Mouse (Mus musculus) liver, postnatal 0 days (tissue): ENCODE results near the gene Opa3. TPM values are rescaled to one million over a fixed set of nuclear protein-coding genes. Genes with fewer than 3 reads are reported as not detected.

Experiments used
- ATAC-seq: fragments of 200-750 bp; cut with Nextera tagmentation; 2 replicates; pipeline ENCODE4 v1.8.0; 2017; ENCODE audit warnings: mild to moderate bottlenecking, moderate library complexity
- DNase-seq: peaks from one replicate; pipeline ENCODE4 v3.0.0-alpha.2; 2016
- H3K27ac ChIP-seq: fragments of 300-500 bp; sonication (generic); 2 replicates; pipeline ENCODE4 v1.5.1; 2014; ENCODE audit warnings: antibody characterized with exemption, moderate library complexity, mild to moderate bottlenecking, low read depth
- H3K27me3 ChIP-seq: fragments of 300-500 bp; sonication (generic); 2 replicates; pipeline ENCODE4 v1.6.1; 2014; ENCODE audit warnings: low read length, control low read depth, mixed read lengths; ENCODE audit not compliant: insufficient read depth
- H3K36me3 ChIP-seq: fragments of 300-500 bp; sonication (generic); replicated peaks from 2 replicates; pipeline ENCODE4 v1.6.1; 2014; ENCODE audit warnings: mild to moderate bottlenecking, control low read depth, low read length, moderate library complexity, mixed read lengths; ENCODE audit not compliant: insufficient read depth
- H3K4me1 ChIP-seq: fragments of 300-500 bp; sonication (generic); 2 replicates; pipeline ENCODE4 v1.6.1; 2014; ENCODE audit warnings: antibody characterized with exemption, mild to moderate bottlenecking, control low read depth; ENCODE audit not compliant: insufficient read depth
- H3K4me2 ChIP-seq: fragments of 300-500 bp; sonication (generic); 2 replicates; pipeline ENCODE4 v1.6.1; 2014; ENCODE audit warnings: low read depth, mild to moderate bottlenecking, low read length, moderate library complexity, mixed read lengths
- H3K4me3 ChIP-seq: fragments of 300-500 bp; sonication (generic); 2 replicates; pipeline ENCODE4 v1.5.1; 2014; ENCODE audit warnings: low read depth, low read length
- H3K9ac ChIP-seq: fragments of 300-500 bp; sonication (generic); replicated peaks from 2 replicates; pipeline ENCODE4 v1.6.1; 2014; ENCODE audit warnings: mild to moderate bottlenecking, moderate library complexity
- H3K9me3 ChIP-seq: fragments of 300-500 bp; sonication (generic); 2 replicates; pipeline ENCODE4 v1.6.1; 2016; ENCODE audit warnings: mild to moderate bottlenecking, control low read depth, low read length, mixed read lengths
- CTCF ChIP-seq: sonication (generic); IDR thresholded peaks from 2 replicates; pipeline ENCODE4 v1.5.1; 2016; ENCODE audit warnings: antibody characterized with exemption, low read depth
- EP300 ChIP-seq: IDR thresholded peaks from 2 replicates; pipeline ENCODE4 v1.6.1; 2016; ENCODE audit warnings: antibody characterized with exemption, low read depth, mild to moderate bottlenecking
- WGBS: fragments of 180-500 bp; shearing (Covaris S2); extraction: QIAGEN DNeasy Blood & Tissue Kit; methylation state at CpG from one replicate; pipeline ENCODE4 v1.1.7; 2014; ENCODE audit not compliant: insufficient replicate concordance; 5-methylcytosine and 5-hydroxymethylcytosine counted together
- polyA plus RNA-seq: library from polyadenylated mRNA; unstranded; fragments of >200 nt; fragmentation: Nextera tagmentation; extraction: Ambion mirVana; gene quantifications from 2 replicates; pipeline ENCODE4 v1.2.1, GENCODE M21; 2015

Opa3 gene
- polyA plus RNA-seq, 1 experiment from 2014 or later, result 9.7 TPM

GRCm38 (mm10) chr7:19229404-19229803 is 1.3 kb downstream of the Opa3 start:
- ATAC-seq, result no peak
- H3K4me3 ChIP-seq, result peak overlapping the region; percentile 72
- peaks cover 37% of the 10 kb centered on the region for H3K4me1 ChIP-seq
- H3K27me3 ChIP-seq, result no peaks in the 10 kb centered on the region
- H3K9ac ChIP-seq, result peak overlapping the region; percentile 78
- 30% methylated on average over 5 of the region's 5 CpGs for WGBS
- H3K4me2 ChIP-seq, result peak overlapping the region; percentile 87
- H3K36me3 ChIP-seq, result peaks cover 7% of the 10 kb centered on the region; the same call in 1 of the 2 replicates
- H3K27ac ChIP-seq, result peak overlapping the region; percentile 99
- TF ChIP-seq CTCF (no peak), EP300 (no peak)
- no peak for DNase-seq
- H3K9me3 ChIP-seq, result no peaks in the 10 kb centered on the region

DNA sequence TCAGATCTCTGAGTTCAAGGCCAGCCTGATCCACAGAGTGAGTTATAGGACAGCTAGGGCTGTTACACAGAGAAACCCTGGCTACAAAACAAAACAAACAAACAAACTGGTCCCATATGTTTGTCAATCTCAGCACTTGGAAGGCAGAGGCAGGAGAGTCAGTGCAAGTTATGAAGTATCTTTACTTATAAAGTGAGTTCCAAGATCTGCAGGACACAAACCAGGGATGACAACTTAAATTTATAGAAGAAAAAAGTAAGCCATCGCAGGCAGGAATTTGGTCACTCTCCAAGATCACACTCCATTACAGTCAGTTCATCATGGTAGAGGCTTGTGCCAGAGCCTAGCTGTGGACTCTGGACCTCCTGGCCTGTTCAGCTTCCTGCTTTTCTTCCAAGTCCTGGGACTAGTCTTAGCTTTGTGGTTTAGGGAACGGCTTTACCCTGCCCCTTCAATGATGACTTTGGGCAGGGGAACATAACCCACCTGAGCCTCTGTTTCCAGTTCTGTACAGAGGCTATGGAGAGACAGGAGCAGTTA is 2.0 kb downstream of the Opa3 start:
- Histone ChIP-seq H3K9ac (peak overlapping the region; percentile 78; the same call in 1 of the 2 replicates), H3K27me3 (no peaks in the 10 kb centered on the region), H3K4me1 (peaks cover 35% of the 10 kb centered on the region), H3K27ac (no peak overlapping the region), H3K36me3 (peaks cover 7% of the 10 kb centered on the region; the same call in 1 of the 2 replicates), H3K4me2 (peak overlapping the region; percentile 87), H3K4me3 (peak overlapping the region; percentile 72; the same call in 1 of the 2 replicates), H3K9me3 (no peaks in the 10 kb centered on the region)
- TF ChIP-seq CTCF (no peak), EP300 (no peak)
- DNase-seq (no peak), ATAC-seq (no peak)
- 77% methylated on average over 2 of the region's 2 CpGs for WGBS

DNA sequence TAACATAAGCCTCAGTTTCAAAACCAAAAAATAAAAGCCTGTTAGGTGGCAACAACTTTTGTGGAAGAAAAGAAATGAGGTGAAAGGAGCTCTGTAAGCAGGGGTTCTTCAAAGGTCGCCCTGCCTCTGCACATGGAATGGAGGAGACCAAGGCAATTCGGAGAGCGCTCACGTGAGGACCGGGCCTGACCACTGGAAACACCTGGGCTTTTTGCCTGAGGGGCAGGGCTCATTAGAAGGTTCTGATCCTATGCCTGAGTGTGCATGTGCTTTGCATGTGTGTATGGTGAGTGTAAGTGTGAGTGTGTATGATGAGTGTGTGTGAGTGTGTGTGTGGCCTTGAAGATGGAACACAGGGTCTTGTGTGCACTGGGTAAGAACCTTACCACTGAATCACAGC is 2.8 kb downstream of the Opa3 start:
- Histone ChIP-seq H3K9me3 (no peaks in the 10 kb centered on the region), H3K9ac (no peak overlapping the region), H3K36me3 (peaks cover 7% of the 10 kb centered on the region; the same call in 1 of the 2 replicates), H3K4me1 (peaks cover 31% of the 10 kb centered on the region), H3K4me3 (no peak overlapping the region), H3K4me2 (no peak overlapping the region), H3K27ac (no peak overlapping the region), H3K27me3 (no peaks in the 10 kb centered on the region)
- no peak for TF ChIP-seq EP300
- TF ChIP-seq CTCF, result no peak
- ATAC-seq, result no peak
- no peak for DNase-seq
- 90% methylated on average over 5 of the region's 5 CpGs for WGBS

DNA sequence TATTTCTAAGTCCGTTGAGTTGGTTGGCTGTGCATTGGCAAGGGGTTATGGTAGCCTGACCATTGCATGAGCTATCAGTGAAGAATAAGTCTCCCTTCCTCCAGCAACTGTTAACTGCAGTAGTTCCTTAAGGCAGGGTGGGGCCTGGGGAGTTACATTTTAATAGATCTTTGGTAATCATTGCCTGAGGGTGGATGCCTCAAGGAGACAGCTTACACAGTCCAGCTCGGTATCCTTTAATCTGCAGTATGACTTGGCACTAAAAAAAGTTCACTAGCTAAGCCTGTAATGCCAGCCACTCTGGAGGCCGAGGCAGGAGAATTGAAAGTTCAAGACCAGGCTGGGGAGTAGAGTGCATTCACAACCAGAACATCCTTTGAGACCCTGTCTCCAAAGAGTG is 3.7 kb downstream of the Opa3 start:
- TF ChIP-seq CTCF (no peak), EP300 (no peak)
- Histone ChIP-seq H3K9me3 (no peaks in the 10 kb centered on the region), H3K4me1 (peaks cover 26% of the 10 kb centered on the region), H3K27me3 (no peaks in the 10 kb centered on the region), H3K27ac (no peak overlapping the region), H3K4me3 (no peak overlapping the region), H3K36me3 (peaks cover 7% of the 10 kb centered on the region; the same call in 1 of the 2 replicates), H3K9ac (no peak overlapping the region), H3K4me2 (no peak overlapping the region)
- 75% methylated on average over 3 of the region's 3 CpGs for WGBS
- ATAC-seq (no peak), DNase-seq (no peak)

GRCm38 (mm10) chr7:19234652-19235051 is 6.5 kb downstream of the Opa3 start:
- H3K27ac ChIP-seq, result no peak overlapping the region
- WGBS, result 73% methylated on average over 5 of the region's 5 CpGs
- peaks cover 14% of the 10 kb centered on the region; the same call in 1 of the 2 replicates for H3K4me1 ChIP-seq

DNA sequence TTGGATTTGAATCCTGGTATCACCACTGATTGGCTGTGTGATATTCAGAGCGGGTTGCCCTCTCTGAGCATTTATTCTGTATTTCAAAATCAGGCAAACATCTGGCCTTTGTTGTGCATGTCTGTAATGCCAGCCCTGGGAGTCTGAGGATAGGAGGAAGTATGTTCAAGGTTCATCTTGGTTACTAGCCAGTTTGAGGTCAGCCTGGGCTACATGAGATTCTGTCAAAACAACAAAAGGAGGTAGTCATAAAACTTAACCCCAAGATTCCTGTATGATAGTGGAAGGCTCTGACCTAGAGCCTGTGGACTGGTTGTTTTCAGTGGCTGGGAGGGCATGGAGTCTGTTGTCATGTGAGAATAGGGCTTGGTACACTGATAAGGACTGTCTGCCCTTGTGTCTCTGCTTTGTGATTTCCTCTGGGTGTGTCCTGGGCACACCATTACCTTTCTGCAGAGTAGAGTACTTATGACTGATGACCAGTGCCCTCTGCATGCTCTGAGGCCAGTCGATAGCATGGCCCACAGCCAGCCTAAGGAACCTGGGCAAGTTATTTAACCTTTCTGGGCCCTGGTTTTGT is 7.0 kb downstream of the Opa3 start:
- TF ChIP-seq CTCF (no peak), EP300 (no peak)
- peaks cover 7% of the 10 kb centered on the region; the same call in 1 of the 2 replicates for H3K36me3 ChIP-seq
- H3K9ac ChIP-seq, result no peak overlapping the region; the same call in 1 of the 2 replicates
- no peaks in the 10 kb centered on the region for H3K27me3 ChIP-seq
- no peak overlapping the region for H3K4me2 ChIP-seq
- ATAC-seq (no peak), DNase-seq (no peak)
- no peak overlapping the region for H3K4me3 ChIP-seq
- 74% methylated on average over 2 of the region's 2 CpGs for WGBS
- H3K27ac ChIP-seq, result no peak overlapping the region
- no peaks in the 10 kb centered on the region for H3K9me3 ChIP-seq
- H3K4me1 ChIP-seq, result 0 out of 2 replicates have a peak, but pooled peaks cover 10% of the 10 kb centered on the region

More at GRCm38 (mm10) chr7:19234652-19235051, 6.5 kb downstream of the Opa3 start:
- no peak overlapping the region for H3K4me3 ChIP-seq
- TF ChIP-seq CTCF, result no peak
- no peak for TF ChIP-seq EP300
- peaks cover 7% of the 10 kb centered on the region; the same call in 1 of the 2 replicates for H3K36me3 ChIP-seq
- no peaks in the 10 kb centered on the region for H3K9me3 ChIP-seq
- DNase-seq (no peak), ATAC-seq (no peak)
- no peaks in the 10 kb centered on the region for H3K27me3 ChIP-seq
- H3K4me2 ChIP-seq, result no peak overlapping the region
- H3K9ac ChIP-seq, result no peak overlapping the region; the same call in 1 of the 2 replicates
